Mouse (Mus musculus) neural tube, embryonic 12.5 days (tissue): ENCODE results near the gene Pcyt1a. TPM values are rescaled to one million over a fixed set of nuclear protein-coding genes. Genes with fewer than 3 reads are reported as not detected.

Source experiments
- ATAC-seq: fragments of 200-750 bp; cut with Nextera tagmentation; 2 replicates; pipeline ENCODE4 v1.8.0; 2017; ENCODE audit warnings: low read depth, mild to moderate bottlenecking, moderate TSS enrichment, moderate library complexity; ENCODE audit not compliant: low FRiP score
- H3K27ac ChIP-seq: fragments of 300-500 bp; sonication (generic); 2 replicates; pipeline ENCODE4 v1.5.1; 2016
- H3K27me3 ChIP-seq: fragments of 300-500 bp; sonication (generic); replicated peaks from 2 replicates; pipeline ENCODE4 v1.6.1; 2016; ENCODE audit warnings: mild to moderate bottlenecking
- H3K36me3 ChIP-seq: fragments of 300-500 bp; sonication (generic); 2 replicates; pipeline ENCODE4 v1.6.1; 2016; ENCODE audit warnings: mild to moderate bottlenecking
- H3K4me1 ChIP-seq: fragments of 300-500 bp; sonication (generic); 2 replicates; pipeline ENCODE4 v1.6.1; 2016
- H3K4me2 ChIP-seq: fragments of 300-500 bp; sonication (generic); replicated peaks from 2 replicates; pipeline ENCODE4 v1.6.1; 2016; ENCODE audit warnings: mild to moderate bottlenecking
- H3K4me3 ChIP-seq: fragments of 300-500 bp; sonication (generic); 2 replicates; pipeline ENCODE4 v1.5.1; 2016
- H3K9ac ChIP-seq: fragments of 300-500 bp; sonication (generic); 2 replicates; pipeline ENCODE4 v1.6.1; 2016; ENCODE audit warnings: mild to moderate bottlenecking
- H3K9me3 ChIP-seq: fragments of 300-500 bp; sonication (generic); 2 replicates; pipeline ENCODE4 v1.6.1; 2016; ENCODE audit warnings: mild to moderate bottlenecking
- WGBS: fragments of 180-500 bp; shearing (Covaris S2); methylation state at CpG from one replicate; pipeline ENCODE4 v1.1.7; 2016; 5-methylcytosine and 5-hydroxymethylcytosine counted together
- polyA plus RNA-seq: library from polyadenylated mRNA; unstranded; fragments of >200 nt; fragmentation: Nextera tagmentation; extraction: Ambion mirVana; gene quantifications from 2 replicates; pipeline ENCODE4 v1.2.1, GENCODE M21; 2016

The Pcyt1a gene
- 41.1 and 42.2 TPM in 2 replicates for polyA plus RNA-seq

GRCm38 (mm10) chr16:32430474-32431046 lies at the start of gene Pcyt1a:
TSS of gene Pcyt1a (plus strand) at chr16:32430921.
- H3K4me3 ChIP-seq = peak within 1 kb of the TSS; percentile 80
- peak within 1 kb of the TSS; percentile 82 for H3K27ac ChIP-seq
- H3K9ac ChIP-seq = peak within 1 kb of the TSS; percentile 76
- WGBS = under 1% methylated on average over 54 of the region's 54 CpGs
- peak; percentile 97 for ATAC-seq
- no peaks in the 10 kb centered on the region for H3K9me3 ChIP-seq
- no peaks in the 10 kb centered on the region for H3K27me3 ChIP-seq
- peaks cover 12% of the 10 kb centered on the region; the same call in 1 of the 2 replicates for H3K4me1 ChIP-seq
- H3K36me3 ChIP-seq = no peaks in the 10 kb centered on the region
- H3K4me2 ChIP-seq = peak within 1 kb of the TSS; percentile 85

GRCm38 (mm10) chr16:32382901-32383300 lies 47.8 kb upstream of the Pcyt1a start:
- Histone ChIP-seq H3K9ac (no peak overlapping the region), H3K9me3 (no peaks in the 10 kb centered on the region), H3K4me2 (no peak overlapping the region), H3K4me1 (no peaks in the 10 kb centered on the region), H3K27ac (no peak overlapping the region), H3K36me3 (peaks cover 75% of the 10 kb centered on the region), H3K4me3 (no peak overlapping the region), H3K27me3 (no peaks in the 10 kb centered on the region)
- ATAC-seq = no peak

- 88% methylated on average over 2 of the region's 2 CpGs for WGBS
- Histone ChIP-seq H3K4me3 (no peak overlapping the region), H3K27me3 (no peaks in the 10 kb centered on the region), H3K9ac (no peak overlapping the region), H3K4me1 (no peaks in the 10 kb centered on the region), H3K9me3 (no peaks in the 10 kb centered on the region), H3K36me3 (peaks cover 57% of the 10 kb centered on the region), H3K4me2 (no peak overlapping the region), H3K27ac (no peak overlapping the region)
- no peak for ATAC-seq
Measured at GRCm38 (mm10) chr16:32384885-32385284, 45.8 kb upstream of the Pcyt1a start.

GRCm38 (mm10) chr16:32386826-32387225 lies 43.9 kb upstream of the Pcyt1a start:
- Histone ChIP-seq H3K9ac (no peak overlapping the region), H3K27me3 (no peaks in the 10 kb centered on the region), H3K4me2 (no peak overlapping the region), H3K4me1 (no peaks in the 10 kb centered on the region), H3K27ac (no peak overlapping the region), H3K4me3 (no peak overlapping the region), H3K36me3 (peaks cover 46% of the 10 kb centered on the region), H3K9me3 (no peaks in the 10 kb centered on the region)
- 91% methylated on average over 3 of the region's 3 CpGs for WGBS
- no peak for ATAC-seq

GRCm38 (mm10) chr16:32389049-32389448 lies 41.7 kb upstream of the Pcyt1a start:
- ATAC-seq = no peak
- H3K27me3 ChIP-seq = no peaks in the 10 kb centered on the region
- no peaks in the 10 kb centered on the region for H3K4me1 ChIP-seq
- no peak overlapping the region for H3K9ac ChIP-seq
- no peaks in the 10 kb centered on the region for H3K9me3 ChIP-seq
- H3K27ac ChIP-seq = no peak overlapping the region
- no peak overlapping the region for H3K4me3 ChIP-seq
- H3K36me3 ChIP-seq = peaks cover 31% of the 10 kb centered on the region
- H3K4me2 ChIP-seq = no peak overlapping the region

GRCm38 (mm10) chr16:32389841-32390240 lies 40.9 kb upstream of the Pcyt1a start:
- no peaks in the 10 kb centered on the region for H3K27me3 ChIP-seq
- peaks cover 28% of the 10 kb centered on the region for H3K36me3 ChIP-seq

GRCm38 (mm10) chr16:32390882-32391281 lies 39.8 kb upstream of the Pcyt1a start:
- Histone ChIP-seq H3K36me3 (peaks cover 19% of the 10 kb centered on the region), H3K4me1 (no peaks in the 10 kb centered on the region), H3K27ac (no peak overlapping the region), H3K9me3 (no peaks in the 10 kb centered on the region), H3K27me3 (no peaks in the 10 kb centered on the region), H3K9ac (no peak overlapping the region), H3K4me2 (no peak overlapping the region), H3K4me3 (no peak overlapping the region)
- no peak for ATAC-seq
- WGBS = 97% methylated on average over 3 of the region's 3 CpGs

More at GRCm38 (mm10) chr16:32389841-32390240, 40.9 kb upstream of the Pcyt1a start:
- Histone ChIP-seq H3K27ac (no peak overlapping the region), H3K4me1 (no peaks in the 10 kb centered on the region), H3K9me3 (no peaks in the 10 kb centered on the region), H3K9ac (no peak overlapping the region), H3K4me3 (no peak overlapping the region), H3K4me2 (no peak overlapping the region)
- no peak for ATAC-seq
- 97% methylated on average over 3 of the region's 3 CpGs for WGBS

- no peak for ATAC-seq
- H3K27me3 ChIP-seq = no peaks in the 10 kb centered on the region
- no peak overlapping the region for H3K9ac ChIP-seq
- no peaks in the 10 kb centered on the region for H3K9me3 ChIP-seq
- no peak overlapping the region for H3K4me3 ChIP-seq
- no peak overlapping the region for H3K27ac ChIP-seq
- H3K4me1 ChIP-seq = no peaks in the 10 kb centered on the region
- H3K4me2 ChIP-seq = no peak overlapping the region
- H3K36me3 ChIP-seq = peaks cover 6% of the 10 kb centered on the region
- 75% methylated on average over 6 of the region's 6 CpGs for WGBS
Measured at GRCm38 (mm10) chr16:32395679-32396540, 34.8 kb upstream of the Pcyt1a start.

- peaks cover 6% of the 10 kb centered on the region for H3K36me3 ChIP-seq
- WGBS = 64% methylated on average over 3 of the region's 3 CpGs
- H3K9me3 ChIP-seq = no peaks in the 10 kb centered on the region
- H3K4me2 ChIP-seq = no peak overlapping the region
- H3K27me3 ChIP-seq = no peaks in the 10 kb centered on the region
- H3K9ac ChIP-seq = no peak overlapping the region
- H3K27ac ChIP-seq = no peak overlapping the region
- H3K4me1 ChIP-seq = no peaks in the 10 kb centered on the region
- ATAC-seq = no peak
- no peak overlapping the region for H3K4me3 ChIP-seq
Measured at GRCm38 (mm10) chr16:32396541-32396835, 34.2 kb upstream of the Pcyt1a start.

GRCm38 (mm10) chr16:32398206-32398605 lies 32.5 kb upstream of the Pcyt1a start:
- Histone ChIP-seq H3K4me3 (no peak overlapping the region), H3K9me3 (no peaks in the 10 kb centered on the region)
- 78% methylated on average over 3 of the region's 3 CpGs for WGBS

GRCm38 (mm10) chr16:32400267-32400666 lies 30.5 kb upstream of the Pcyt1a start, which contains the start of gene Tm4sf19:
TSS of gene Tm4sf19 (plus strand) at chr16:32400506.
- WGBS = 81% methylated on average over 7 of the region's 7 CpGs
- no peak within 1 kb of the TSS for H3K27ac ChIP-seq
- H3K9ac ChIP-seq = no peak within 1 kb of the TSS
- no peak within 1 kb of the TSS for H3K4me3 ChIP-seq
- H3K4me1 ChIP-seq = no peaks in the 10 kb centered on the region
- H3K9me3 ChIP-seq = no peaks in the 10 kb centered on the region
- no peak within 1 kb of the TSS for H3K4me2 ChIP-seq
- no peaks in the 10 kb centered on the region for H3K27me3 ChIP-seq
- no peak for ATAC-seq
- no peaks in the 10 kb centered on the region for H3K36me3 ChIP-seq

More at GRCm38 (mm10) chr16:32398206-32398605, 32.5 kb upstream of the Pcyt1a start:
- Histone ChIP-seq H3K27ac (no peak overlapping the region), H3K27me3 (no peaks in the 10 kb centered on the region), H3K36me3 (peaks cover 3% of the 10 kb centered on the region), H3K4me1 (no peaks in the 10 kb centered on the region), H3K4me2 (no peak overlapping the region), H3K9ac (no peak overlapping the region)
- ATAC-seq = no peak

- H3K4me1 ChIP-seq = no peaks in the 10 kb centered on the region
- H3K27ac ChIP-seq = no peak overlapping the region
- no peak overlapping the region for H3K4me3 ChIP-seq
- no peaks in the 10 kb centered on the region for H3K27me3 ChIP-seq
- H3K9ac ChIP-seq = no peak overlapping the region
- H3K9me3 ChIP-seq = no peaks in the 10 kb centered on the region
- H3K36me3 ChIP-seq = no peaks in the 10 kb centered on the region
- WGBS = 79% methylated on average over 9 of the region's 9 CpGs
- H3K4me2 ChIP-seq = no peak overlapping the region
- no peak for ATAC-seq
Measured at GRCm38 (mm10) chr16:32401335-32401965, 29.3 kb upstream of the Pcyt1a start.
